Mouse (Mus musculus) hindbrain, embryonic 16.5 days (tissue): ENCODE data around the gene G6pc2. TPM values are rescaled to one million over a fixed set of nuclear protein-coding genes. Genes with fewer than 3 reads are reported as not detected.

Experiments used
- ATAC-seq: fragments of 200-750 bp; cut with Nextera tagmentation; 2 replicates; pipeline ENCODE4 v1.8.0; 2017; ENCODE audit warnings: moderate TSS enrichment, moderate library complexity
- H3K27ac ChIP-seq: fragments of 300-500 bp; sonication (generic); 2 replicates; pipeline ENCODE4 v1.5.1; 2014; ENCODE audit warnings: low read depth, mild to moderate bottlenecking, control low read depth, low read length, moderate library complexity
- H3K27me3 ChIP-seq: fragments of 300-500 bp; sonication (generic); replicated peaks from 2 replicates; pipeline ENCODE4 v1.6.1; 2014; ENCODE audit warnings: low read length; ENCODE audit not compliant: control insufficient read depth, insufficient read depth
- H3K36me3 ChIP-seq: fragments of 300-500 bp; sonication (generic); 2 replicates; pipeline ENCODE4 v1.6.1; 2014; ENCODE audit warnings: mild to moderate bottlenecking, low read length, moderate library complexity, mixed read lengths; ENCODE audit not compliant: control insufficient read depth, insufficient read depth
- H3K4me1 ChIP-seq: fragments of 300-500 bp; sonication (generic); 2 replicates; pipeline ENCODE4 v1.6.1; 2014; ENCODE audit warnings: low read depth, low read length; ENCODE audit not compliant: control insufficient read depth, insufficient read depth
- H3K4me2 ChIP-seq: fragments of 300-500 bp; sonication (generic); 2 replicates; pipeline ENCODE4 v1.6.1; 2014; ENCODE audit warnings: mild to moderate bottlenecking, low read length, control low read depth, moderate library complexity
- H3K4me3 ChIP-seq: fragments of 300-500 bp; sonication (generic); 2 replicates; pipeline ENCODE4 v1.5.1; 2014; ENCODE audit warnings: mild to moderate bottlenecking, low read length, control low read depth, moderate library complexity
- H3K9ac ChIP-seq: fragments of 300-500 bp; sonication (generic); 2 replicates; pipeline ENCODE4 v1.6.1; 2014; ENCODE audit warnings: low read depth, mild to moderate bottlenecking, control low read depth, low read length, moderate library complexity
- H3K9me3 ChIP-seq: fragments of 300-500 bp; sonication (generic); 2 replicates; pipeline ENCODE4 v1.6.1; 2014; ENCODE audit warnings: mild to moderate bottlenecking, low read length, moderate library complexity; ENCODE audit not compliant: control insufficient read depth
- WGBS: fragments of 180-500 bp; shearing (Covaris S2); extraction: QIAGEN DNeasy Blood & Tissue Kit; methylation state at CpG from one replicate; pipeline ENCODE4 v1.1.7; 2014; 5-methylcytosine and 5-hydroxymethylcytosine counted together
- polyA plus RNA-seq: library from polyadenylated mRNA; unstranded; fragments of >200 nt; fragmentation: Nextera tagmentation; extraction: Ambion mirVana; gene quantifications from 2 replicates; pipeline ENCODE4 v1.2.1, GENCODE M21; 2015

Gene G6pc2
- polyA plus RNA-seq, 1 experiment from 2014 or later, result 0.38 TPM

DNA sequence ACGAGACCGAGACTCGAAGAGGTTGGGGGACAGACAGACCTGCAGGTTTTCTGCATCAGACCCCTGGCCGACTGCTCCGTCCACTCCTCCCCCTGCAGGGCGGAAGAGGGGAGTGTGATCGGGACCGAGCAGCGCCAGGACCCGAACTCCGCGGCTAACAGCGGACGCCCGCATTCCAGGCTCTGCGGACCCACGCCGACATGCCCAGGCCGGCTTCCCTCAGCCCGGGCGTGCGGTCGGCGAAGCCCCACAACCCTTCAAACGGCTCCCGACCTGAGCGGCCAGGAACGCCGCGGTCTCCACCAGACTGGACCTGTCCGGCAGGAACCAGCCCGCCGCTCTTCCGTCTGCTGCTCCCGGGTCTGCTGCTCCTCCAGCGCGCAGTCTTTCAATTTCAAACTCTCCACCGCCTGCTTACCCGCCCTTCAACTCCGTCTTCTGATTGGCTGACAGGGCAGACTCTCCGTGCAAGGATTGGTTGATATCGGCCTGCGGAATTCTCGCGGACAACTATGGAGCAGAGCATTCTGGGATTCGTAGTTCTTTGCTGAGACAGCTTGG is 5.0 kb upstream of the G6pc2 start, which contains the start of gene Spc25:
Gene Spc25 (minus strand): TSS at position 404 of the 561 bp plus-strand sequence.
- under 1% methylated on average over 43 of the region's 46 CpGs for WGBS
- Histone ChIP-seq H3K27me3 (no peaks in the 10 kb centered on the region), H3K9ac (peak within 1 kb of the TSS; percentile 71), H3K9me3 (no peaks in the 10 kb centered on the region), H3K36me3 (no peaks in the 10 kb centered on the region), H3K4me3 (peak within 1 kb of the TSS; percentile 96), H3K4me1 (no peaks in the 10 kb centered on the region; the same call in 1 of the 2 replicates), H3K4me2 (peak within 1 kb of the TSS; percentile 97), H3K27ac (no peak within 1 kb of the TSS)
- ATAC-seq, result peak; percentile 100

DNA sequence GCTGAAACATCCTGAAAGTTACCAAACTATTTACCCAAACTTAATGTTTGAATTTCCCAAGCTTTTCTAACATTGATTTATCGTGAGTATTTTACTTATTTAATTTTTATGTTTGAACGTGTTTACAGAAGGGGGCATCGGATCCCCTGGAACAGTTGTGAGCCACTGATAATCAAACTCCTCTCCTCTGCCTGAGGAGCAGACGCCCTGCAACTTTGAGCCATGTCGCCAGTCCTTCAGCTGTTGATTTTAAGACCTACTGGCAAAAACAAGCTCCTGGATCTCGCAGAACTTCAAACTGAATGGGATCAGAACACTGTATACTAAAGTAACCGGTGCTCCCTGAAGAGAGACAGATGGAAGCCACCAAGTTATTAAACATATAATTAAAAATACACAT is 4.3 kb upstream of the G6pc2 start:
- WGBS, result 22% methylated on average over 7 of the region's 7 CpGs
- H3K4me2 ChIP-seq, result peak overlapping the region; percentile 36
- H3K27ac ChIP-seq, result no peak overlapping the region
- H3K9ac ChIP-seq, result no peak overlapping the region
- no peaks in the 10 kb centered on the region for H3K36me3 ChIP-seq
- ATAC-seq, result no peak
- peak overlapping the region; percentile 96; the same call in 1 of the 2 replicates for H3K4me3 ChIP-seq
- no peaks in the 10 kb centered on the region for H3K9me3 ChIP-seq
- no peaks in the 10 kb centered on the region; the same call in 1 of the 2 replicates for H3K4me1 ChIP-seq
- H3K27me3 ChIP-seq, result no peaks in the 10 kb centered on the region

DNA sequence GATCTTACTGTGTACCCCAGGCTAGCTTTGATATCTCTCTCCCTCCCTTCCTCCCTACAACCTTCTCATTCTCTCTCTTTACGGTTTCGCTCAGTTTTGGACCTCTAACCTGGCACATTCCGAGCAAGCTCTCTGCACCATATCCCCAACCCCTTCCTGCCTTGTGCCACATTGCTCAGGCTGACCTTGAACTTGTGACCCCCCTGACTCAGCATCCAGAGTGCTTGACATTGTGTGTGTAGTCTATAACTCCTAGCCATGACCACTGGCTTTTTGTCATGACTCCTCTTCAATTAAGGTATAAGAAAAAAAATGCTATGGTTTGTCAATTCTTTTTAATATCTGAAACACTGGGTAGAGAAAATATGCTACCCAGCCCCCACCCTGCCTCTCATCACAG is 1.2 kb upstream of the G6pc2 start:
- 88% methylated on average over 3 of the region's 3 CpGs for WGBS
- no peak for ATAC-seq
- H3K27ac ChIP-seq, result no peak overlapping the region

DNA sequence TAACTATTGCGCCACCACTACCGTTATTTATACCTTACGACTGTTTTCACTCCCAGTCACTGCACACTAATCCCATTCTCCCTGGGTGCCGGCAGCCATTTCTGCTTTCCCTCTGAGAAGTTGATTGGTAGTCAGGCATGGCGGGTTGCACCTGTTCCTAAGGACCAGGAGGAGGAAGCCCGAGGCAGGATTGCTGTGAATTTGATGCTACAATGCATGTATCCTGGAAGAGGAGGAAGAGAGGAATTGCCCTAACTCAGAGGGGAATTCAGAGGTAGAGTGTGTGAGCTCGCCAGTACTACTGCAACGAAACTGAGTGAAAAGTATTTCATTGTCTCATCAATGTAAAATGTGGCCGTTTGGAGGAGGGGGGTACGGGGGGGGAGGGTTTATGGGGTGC is 1.8 kb downstream of the G6pc2 start:
- Histone ChIP-seq H3K9ac (no peak overlapping the region), H3K27ac (no peak overlapping the region), H3K27me3 (no peaks in the 10 kb centered on the region), H3K4me3 (no peak overlapping the region), H3K4me1 (no peaks in the 10 kb centered on the region), H3K4me2 (no peak overlapping the region), H3K36me3 (no peaks in the 10 kb centered on the region), H3K9me3 (no peaks in the 10 kb centered on the region)
- 65% methylated on average over 10 of the region's 10 CpGs for WGBS
- 0 out of 2 replicates have a peak, but pooled peaks have one; percentile 20 for ATAC-seq

More for the DNA sequence above, 1.2 kb upstream of the G6pc2 start:
- H3K9me3 ChIP-seq, result no peaks in the 10 kb centered on the region
- H3K36me3 ChIP-seq, result no peaks in the 10 kb centered on the region
- no peak overlapping the region for H3K9ac ChIP-seq
- no peak overlapping the region for H3K4me3 ChIP-seq
- no peaks in the 10 kb centered on the region; the same call in 1 of the 2 replicates for H3K4me1 ChIP-seq
- no peak overlapping the region for H3K4me2 ChIP-seq
- no peaks in the 10 kb centered on the region for H3K27me3 ChIP-seq

DNA sequence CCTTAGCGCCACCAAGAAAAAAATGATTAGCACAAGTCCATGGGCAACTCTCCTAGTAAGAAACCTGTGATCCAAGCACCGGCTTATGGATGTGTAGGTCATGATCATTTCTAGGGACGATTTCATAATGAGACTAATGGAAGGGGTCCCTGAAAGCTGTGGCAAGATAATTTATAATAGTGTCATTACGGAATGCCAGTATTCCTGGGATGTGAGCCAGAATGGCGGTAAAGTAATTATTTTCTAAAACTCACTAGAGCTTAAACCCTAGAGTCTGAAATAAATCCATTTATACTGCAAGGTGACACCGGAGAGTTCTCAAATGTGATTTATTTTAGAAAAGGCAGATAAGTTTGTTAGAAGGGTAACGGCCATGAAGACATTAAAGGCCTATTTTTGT is 4.4 kb downstream of the G6pc2 start:
- WGBS, result 51% methylated on average over 7 of the region's 7 CpGs

DNA sequence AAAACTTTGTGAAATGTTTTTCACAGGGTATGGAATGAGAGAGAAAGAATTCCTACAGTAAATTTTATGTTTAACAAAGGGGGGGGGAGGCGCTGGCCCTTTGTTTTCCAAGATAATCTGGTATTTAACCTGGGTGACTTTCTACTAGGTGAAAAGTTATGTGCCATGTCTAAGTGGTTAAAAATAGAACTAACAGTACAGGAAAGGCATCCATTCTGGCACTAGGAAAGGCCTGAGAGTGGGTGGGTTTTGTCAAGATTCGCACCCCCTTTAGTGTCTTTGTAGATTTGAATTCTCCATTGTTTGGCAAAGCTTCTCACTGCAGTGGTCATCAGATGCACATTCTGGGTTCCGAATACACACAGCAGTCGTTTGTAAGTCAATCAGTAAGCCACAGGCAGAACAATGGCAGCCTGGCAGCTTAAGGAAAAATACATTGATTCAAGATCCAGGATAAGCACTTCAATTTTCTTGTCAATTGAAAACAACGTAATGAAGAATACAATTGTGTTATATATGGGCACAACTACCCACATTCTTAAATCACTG is 11.1 kb downstream of the G6pc2 start:
- Histone ChIP-seq H3K4me2 (no peak overlapping the region), H3K9ac (no peak overlapping the region), H3K9me3 (no peaks in the 10 kb centered on the region), H3K36me3 (no peaks in the 10 kb centered on the region), H3K27me3 (no peaks in the 10 kb centered on the region), H3K4me3 (no peak overlapping the region), H3K4me1 (no peaks in the 10 kb centered on the region), H3K27ac (no peak overlapping the region)
- 30% methylated on average over 5 of the region's 5 CpGs for WGBS
- ATAC-seq, result no peak

More for the DNA sequence above, 4.4 kb downstream of the G6pc2 start:
- Histone ChIP-seq H3K9ac (no peak overlapping the region), H3K27me3 (no peaks in the 10 kb centered on the region), H3K4me1 (no peaks in the 10 kb centered on the region), H3K4me3 (no peak overlapping the region), H3K36me3 (no peaks in the 10 kb centered on the region), H3K4me2 (no peak overlapping the region), H3K9me3 (no peaks in the 10 kb centered on the region), H3K27ac (no peak overlapping the region)
- no peak for ATAC-seq

DNA sequence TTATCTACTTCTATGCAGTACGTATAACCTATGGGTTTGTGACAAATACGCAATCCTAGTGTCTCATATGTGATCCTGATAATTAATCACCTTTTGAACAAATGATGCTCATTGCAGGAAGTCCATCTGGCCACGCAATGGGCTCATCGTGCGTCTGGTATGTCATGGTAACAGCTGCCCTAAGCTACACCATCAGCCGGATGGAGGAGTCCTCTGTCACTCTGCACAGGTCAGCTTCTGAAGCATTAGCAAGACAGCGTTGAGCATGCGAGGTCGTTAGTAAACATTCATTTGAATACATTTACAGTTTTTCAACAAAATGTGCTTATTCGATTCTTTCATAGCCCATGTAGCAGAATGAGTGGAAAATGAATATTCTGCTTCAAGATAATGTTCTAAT is 11.9 kb downstream of the G6pc2 start:
- no peak overlapping the region for H3K27ac ChIP-seq
- no peaks in the 10 kb centered on the region for H3K9me3 ChIP-seq
- no peaks in the 10 kb centered on the region for H3K27me3 ChIP-seq
- no peaks in the 10 kb centered on the region for H3K36me3 ChIP-seq
- 53% methylated on average over 10 of the region's 10 CpGs for WGBS
- ATAC-seq, result no peak
- H3K4me2 ChIP-seq, result no peak overlapping the region
- no peak overlapping the region for H3K9ac ChIP-seq
- no peak overlapping the region for H3K4me3 ChIP-seq
- H3K4me1 ChIP-seq, result no peaks in the 10 kb centered on the region

DNA sequence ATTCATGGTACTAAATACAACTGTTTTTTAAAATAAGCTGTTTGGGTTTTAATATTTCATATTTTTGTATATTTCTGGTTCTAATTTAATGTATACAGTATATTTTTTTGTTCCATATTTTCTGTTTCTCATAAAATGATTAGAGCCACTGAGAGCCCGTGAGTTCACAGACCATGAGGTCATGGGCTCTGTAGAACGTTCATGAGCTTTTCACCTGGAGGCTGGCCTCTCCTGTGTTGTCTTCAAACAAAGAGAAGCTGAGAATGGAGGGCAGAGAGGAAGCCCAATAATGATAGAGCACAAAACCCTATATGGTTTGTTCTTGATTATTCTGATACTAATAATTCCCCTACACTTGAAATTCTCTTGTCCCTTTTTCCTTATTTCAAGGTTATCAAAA is 13.9 kb downstream of the G6pc2 start:
- Histone ChIP-seq H3K4me3 (no peak overlapping the region), H3K4me1 (no peaks in the 10 kb centered on the region; the same call in 1 of the 2 replicates), H3K9me3 (no peaks in the 10 kb centered on the region), H3K27ac (no peak overlapping the region), H3K9ac (no peak overlapping the region), H3K36me3 (no peaks in the 10 kb centered on the region), H3K27me3 (no peaks in the 10 kb centered on the region), H3K4me2 (no peak overlapping the region)
- ATAC-seq, result no peak
- 65% methylated on average over 2 of the region's 2 CpGs for WGBS

DNA sequence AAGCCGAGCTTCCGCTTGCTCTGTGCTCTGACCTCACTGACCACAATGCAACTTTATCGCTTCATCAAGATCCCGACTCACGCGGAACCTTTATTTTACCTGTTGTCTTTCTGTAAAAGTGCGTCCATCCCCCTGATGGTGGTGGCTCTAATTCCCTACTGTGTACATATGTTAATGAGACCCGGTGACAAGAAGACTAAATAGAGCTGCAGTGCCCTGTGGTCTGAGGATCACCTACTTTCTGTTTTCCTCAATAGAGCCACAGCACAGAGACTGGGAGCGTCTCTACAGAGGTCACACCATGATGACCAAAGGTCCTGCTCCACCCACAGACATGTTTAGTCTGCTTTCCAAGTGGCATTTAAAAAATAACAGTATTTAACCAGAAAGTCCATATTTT is 16.0 kb downstream of the G6pc2 start:
- 86% methylated on average over 9 of the region's 9 CpGs for WGBS
- Histone ChIP-seq H3K4me3 (no peak overlapping the region), H3K36me3 (no peaks in the 10 kb centered on the region), H3K27me3 (no peaks in the 10 kb centered on the region), H3K4me1 (no peaks in the 10 kb centered on the region; the same call in 1 of the 2 replicates), H3K27ac (no peak overlapping the region), H3K4me2 (no peak overlapping the region), H3K9me3 (no peaks in the 10 kb centered on the region), H3K9ac (no peak overlapping the region)
- ATAC-seq, result no peak
